Mouse (Mus musculus) thymus, adult 2 months (tissue): ENCODE measurements around the gene Rab10. TPM values are rescaled to one million over a fixed set of nuclear protein-coding genes. Genes with fewer than 3 reads are reported as not detected.

ENCODE experiments used
- DNase-seq: peaks from one replicate; pipeline ENCODE4 v3.0.0; 2021
- H3K27ac ChIP-seq: fragments of 200-500 bp; 2 replicates; pipeline ENCODE4 v1.5.1; 2012; ENCODE audit warnings: low read length, control low read depth; ENCODE audit not compliant: control insufficient read depth, insufficient read depth
- H3K27me3 ChIP-seq: fragments of 200-500 bp; 2 replicates; pipeline ENCODE4 v1.6.1; 2012; ENCODE audit warnings: mild to moderate bottlenecking, low read length, moderate library complexity, mixed read lengths; ENCODE audit not compliant: control insufficient read depth, insufficient read depth
- H3K36me3 ChIP-seq: fragments of 200-500 bp; 2 replicates; pipeline ENCODE4 v1.6.1; 2012; ENCODE audit warnings: mild to moderate bottlenecking, low read length, moderate library complexity; ENCODE audit not compliant: control insufficient read depth, insufficient read depth
- H3K4me1 ChIP-seq: fragments of 200-500 bp; replicated peaks from 2 replicates; pipeline ENCODE4 v1.6.1; 2012; ENCODE audit warnings: low read length; ENCODE audit not compliant: control insufficient read depth, insufficient read depth
- H3K4me3 ChIP-seq: fragments of 200-500 bp; 2 replicates; pipeline ENCODE4 v1.5.1; 2012; ENCODE audit warnings: mild to moderate bottlenecking, low read length, control low read depth, moderate library complexity; ENCODE audit not compliant: control insufficient read depth, insufficient read depth
- CTCF ChIP-seq: fragments of 200-500 bp; IDR thresholded peaks from 2 replicates; pipeline ENCODE4 v1.5.1; 2012; ENCODE audit warnings: mild to moderate bottlenecking, control low read depth, low read length, moderate library complexity, borderline replicate concordance; ENCODE audit not compliant: control insufficient read depth, poor library complexity, insufficient read depth; ENCODE audit errors: extremely low read depth
- POLR2A ChIP-seq: fragments of 200-500 bp; IDR thresholded peaks from 2 replicates; pipeline ENCODE4 v1.6.1; 2012; ENCODE audit warnings: mild to moderate bottlenecking, low read length, control low read depth, moderate library complexity; ENCODE audit not compliant: control insufficient read depth, poor library complexity, insufficient read depth; ENCODE audit errors: extremely low read depth
- WGBS: fragments of 180-500 bp; shearing (Covaris S2); methylation state at CpG from one replicate; pipeline ENCODE4 v1.1.7; 2018; 5-methylcytosine and 5-hydroxymethylcytosine counted together
- polyA plus RNA-seq: library from polyadenylated mRNA; depleted of rRNA; stranded (reverse); fragments of >200 nt; gene quantifications from 2 replicates; pipeline ENCODE4 v1.2.3, GENCODE M21; 2012

Gene Rab10
- polyA plus RNA-seq, 1 experiment, result 37.8 TPM

DNA sequence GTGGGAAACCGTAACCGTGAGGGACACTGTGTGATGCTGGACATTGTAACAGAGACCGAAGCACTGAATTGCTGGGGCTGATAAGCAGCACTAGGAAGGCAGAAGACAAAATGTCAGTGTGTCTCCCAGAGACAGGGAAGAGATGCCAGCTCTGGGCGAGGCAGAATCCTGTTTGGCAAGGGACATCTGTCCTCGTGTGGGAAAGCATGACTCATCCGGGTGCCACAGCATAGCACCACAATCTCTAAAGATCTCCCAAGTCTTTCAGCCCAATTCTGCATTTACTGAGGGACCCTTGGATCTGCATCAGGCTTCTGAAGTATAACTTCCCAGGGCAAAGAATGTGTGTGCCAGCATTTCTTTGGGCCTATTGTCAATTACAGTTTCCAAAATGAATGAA, 13.5 kb upstream of the Rab10 start:
- no peak overlapping the region for H3K4me3 ChIP-seq
- TF ChIP-seq POLR2A, result no peak
- TF ChIP-seq CTCF, result no peak
- DNase-seq, result no peak
- peaks cover 2% of the 10 kb centered on the region; the same call in 1 of the 2 replicates for H3K4me1 ChIP-seq
- no peaks in the 10 kb centered on the region for H3K36me3 ChIP-seq
- H3K27me3 ChIP-seq, result no peaks in the 10 kb centered on the region
- no peak overlapping the region for H3K27ac ChIP-seq
- 91% methylated on average over 6 of the region's 6 CpGs for WGBS

DNA sequence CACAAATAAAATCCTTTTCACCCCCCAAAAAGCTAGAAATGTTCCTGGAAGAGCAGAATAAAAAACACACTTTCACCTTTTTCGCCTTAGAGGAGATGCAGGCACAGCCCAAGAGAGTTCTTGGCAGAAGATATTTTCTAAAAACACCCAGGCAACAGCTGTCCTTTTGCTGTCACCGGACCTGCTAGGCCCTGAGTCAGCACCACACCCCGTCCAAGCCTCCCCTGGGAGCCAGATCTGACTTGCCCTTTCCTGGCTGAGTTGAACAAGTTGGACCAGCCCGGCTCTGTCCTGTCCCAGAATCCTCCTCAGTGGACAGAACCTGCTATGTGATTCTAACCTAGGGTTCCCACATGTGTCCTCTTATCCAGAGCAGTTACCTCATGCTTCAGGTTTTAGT, 9.6 kb upstream of the Rab10 start:
- Histone ChIP-seq H3K27me3 (no peaks in the 10 kb centered on the region), H3K4me3 (no peak overlapping the region), H3K27ac (no peak overlapping the region), H3K36me3 (no peaks in the 10 kb centered on the region), H3K4me1 (peaks cover 2% of the 10 kb centered on the region; the same call in 1 of the 2 replicates)
- TF ChIP-seq CTCF (no peak), POLR2A (no peak)
- no peak for DNase-seq
- WGBS, result 84% methylated on average over 4 of the region's 4 CpGs

DNA sequence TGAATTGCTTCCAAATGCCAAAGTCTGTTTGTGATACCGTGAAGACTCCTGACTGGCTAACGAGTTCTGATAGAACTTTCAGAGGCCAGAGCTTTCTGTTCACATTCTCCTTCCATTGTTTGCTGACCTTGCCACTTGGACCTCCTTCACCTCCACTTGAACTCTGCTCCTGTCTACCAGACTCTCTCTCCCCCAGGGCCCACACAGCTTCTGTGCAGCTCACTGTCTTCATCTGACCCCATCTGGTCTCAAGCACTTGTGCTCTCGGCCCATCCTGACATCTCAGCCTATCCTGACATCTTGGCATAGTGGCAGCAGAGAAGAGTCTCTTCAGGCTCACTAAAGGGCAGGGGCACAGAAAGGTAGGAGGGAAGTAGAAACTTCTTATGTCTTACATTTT, 7.2 kb upstream of the Rab10 start:
- Histone ChIP-seq H3K36me3 (no peaks in the 10 kb centered on the region), H3K4me3 (no peak overlapping the region), H3K27ac (no peak overlapping the region), H3K27me3 (no peaks in the 10 kb centered on the region), H3K4me1 (peaks cover 2% of the 10 kb centered on the region; the same call in 1 of the 2 replicates)
- WGBS, result 98% methylated on average over 3 of the region's 3 CpGs
- DNase-seq, result no peak
- TF ChIP-seq CTCF (no peak), POLR2A (no peak)

DNA sequence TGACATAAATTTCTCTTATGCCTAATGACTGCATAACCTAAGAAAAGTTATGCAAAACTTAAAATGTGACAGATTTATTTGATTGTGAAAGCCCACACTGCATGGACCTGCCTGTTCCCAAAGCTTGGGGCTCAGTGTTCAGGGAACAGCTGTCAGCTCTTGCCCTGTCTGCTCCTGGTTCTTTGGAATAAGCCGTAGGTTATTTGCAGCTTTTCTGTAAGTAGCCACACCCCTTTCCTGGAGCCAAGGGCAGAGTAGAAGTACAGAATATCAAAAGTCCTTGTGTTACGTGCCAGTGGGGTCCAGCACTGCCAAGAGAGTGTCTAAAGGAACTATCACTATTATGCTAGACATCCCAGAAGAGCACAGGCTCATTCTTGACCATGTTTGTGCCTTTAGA, 6.3 kb upstream of the Rab10 start:
- Histone ChIP-seq H3K36me3 (no peaks in the 10 kb centered on the region), H3K27ac (no peak overlapping the region), H3K27me3 (no peaks in the 10 kb centered on the region), H3K4me3 (no peak overlapping the region), H3K4me1 (no peaks in the 10 kb centered on the region)
- TF ChIP-seq CTCF (no peak), POLR2A (no peak)
- DNase-seq, result no peak
- 79% methylated on average over 2 of the region's 2 CpGs for WGBS

DNA sequence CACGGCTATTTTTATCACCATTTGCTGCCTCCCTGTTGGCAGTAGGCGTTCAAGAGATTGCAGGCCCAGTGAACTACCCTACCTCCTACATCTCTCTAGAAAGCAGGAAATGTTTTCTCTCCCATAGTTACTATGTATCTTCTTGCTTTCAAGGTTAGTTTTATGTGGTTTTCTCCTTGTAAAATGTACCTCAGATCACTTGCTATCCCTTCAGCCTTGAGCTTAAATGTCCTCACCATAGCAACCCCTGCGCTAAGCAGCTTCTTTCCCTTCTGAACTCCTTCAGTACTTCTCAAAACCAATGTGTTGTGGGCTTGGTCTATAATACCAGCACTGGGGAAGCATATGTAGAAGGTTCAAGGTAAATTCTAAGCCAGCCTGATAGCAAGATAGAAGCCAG, 3.1 kb upstream of the Rab10 start:
- no peak overlapping the region for H3K4me3 ChIP-seq
- no peak overlapping the region for H3K27ac ChIP-seq
- H3K4me1 ChIP-seq, result peaks cover 3% of the 10 kb centered on the region; the same call in 1 of the 2 replicates
- no peak for TF ChIP-seq CTCF
- TF ChIP-seq POLR2A, result no peak
- H3K36me3 ChIP-seq, result no peaks in the 10 kb centered on the region
- no peak for DNase-seq
- no peaks in the 10 kb centered on the region for H3K27me3 ChIP-seq
- 66% methylated on average over 3 of the region's 3 CpGs for WGBS

DNA sequence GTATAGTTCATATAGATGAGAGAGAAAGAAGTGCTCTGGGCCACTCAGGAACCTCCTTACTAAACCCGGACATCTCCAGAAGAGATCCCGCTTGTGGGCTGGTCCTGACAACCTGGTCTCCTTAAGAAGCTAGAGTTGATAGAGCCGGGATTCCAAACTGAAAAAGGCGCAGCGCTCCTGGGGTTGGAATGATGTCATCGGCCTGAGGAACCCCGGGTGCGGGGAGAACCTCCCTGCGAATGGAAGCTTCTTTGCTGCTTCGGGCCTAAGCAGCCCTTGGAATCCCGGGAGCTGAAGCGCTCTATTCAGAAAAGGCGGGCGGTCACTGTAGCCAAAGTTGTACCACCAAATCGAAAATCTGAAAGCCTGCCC, 538 bp upstream of the Rab10 start:
- Histone ChIP-seq H3K27me3 (no peaks in the 10 kb centered on the region), H3K4me3 (peak overlapping the region; percentile 50), H3K36me3 (no peaks in the 10 kb centered on the region), H3K4me1 (peaks cover 6% of the 10 kb centered on the region), H3K27ac (peak overlapping the region; percentile 2; the same call in 1 of the 2 replicates)
- TF ChIP-seq CTCF (no peak), POLR2A (no peak)
- no peak for DNase-seq
- 8% methylated on average over 15 of the region's 15 CpGs for WGBS

DNA sequence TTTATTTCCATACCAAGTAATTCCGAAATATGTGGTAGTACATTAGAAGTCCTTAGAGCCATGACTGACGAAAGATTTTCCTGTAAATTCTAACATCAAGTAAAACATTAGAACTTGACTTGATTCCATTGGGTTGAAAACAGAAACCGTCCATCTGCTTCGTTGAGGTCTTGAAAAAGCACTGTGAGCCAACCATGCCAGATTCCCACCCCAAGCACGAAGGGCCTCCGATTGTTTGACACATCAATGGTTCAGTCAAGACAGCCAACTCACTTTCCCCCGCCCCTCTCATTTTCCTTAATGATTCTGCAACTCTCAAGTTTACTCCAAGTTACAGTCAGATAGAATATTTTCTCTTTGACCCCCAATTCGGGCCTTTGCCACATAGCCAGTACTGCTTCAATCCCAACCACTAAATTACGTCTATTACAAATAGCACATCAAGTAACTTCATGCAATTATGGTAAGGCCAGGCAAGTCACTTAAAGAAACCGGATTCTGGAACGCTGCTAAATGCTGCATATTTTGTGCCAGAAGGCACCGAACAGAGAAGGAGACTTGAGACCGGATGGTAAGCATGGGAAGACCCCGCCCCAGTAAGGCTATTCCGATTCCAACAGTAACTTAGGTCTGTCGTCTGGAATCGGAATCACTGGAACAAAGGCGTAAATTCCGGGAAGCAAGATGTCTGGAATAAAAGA, 1.1 kb downstream of the Rab10 start:
- peak; percentile 19 for DNase-seq
- under 1% methylated on average over 19 of the region's 19 CpGs for WGBS
- peak overlapping the region; percentile 72 for H3K4me3 ChIP-seq
- peaks cover 6% of the 10 kb centered on the region for H3K4me1 ChIP-seq
- no peaks in the 10 kb centered on the region for H3K27me3 ChIP-seq
- TF ChIP-seq CTCF (no peak), POLR2A (no peak)
- peak overlapping the region; percentile 70 for H3K27ac ChIP-seq
- H3K36me3 ChIP-seq, result no peaks in the 10 kb centered on the region
